Mouse (Mus musculus): ENCODE results near the gene Zp2.

- TF ChIP-seq CTCF (IDR thresholded peaks at IDR 0.05) = no peak
- TF ChIP-seq EP300 (IDR thresholded peaks at IDR 0.05) = no peak
Measured at GRCm38 (mm10) chr7:120156841-120157409, 11.8 kb upstream of the Zp2 start.
